Mouse (Mus musculus): ENCODE data around the gene Cirbp.

The Cirbp gene

DNA sequence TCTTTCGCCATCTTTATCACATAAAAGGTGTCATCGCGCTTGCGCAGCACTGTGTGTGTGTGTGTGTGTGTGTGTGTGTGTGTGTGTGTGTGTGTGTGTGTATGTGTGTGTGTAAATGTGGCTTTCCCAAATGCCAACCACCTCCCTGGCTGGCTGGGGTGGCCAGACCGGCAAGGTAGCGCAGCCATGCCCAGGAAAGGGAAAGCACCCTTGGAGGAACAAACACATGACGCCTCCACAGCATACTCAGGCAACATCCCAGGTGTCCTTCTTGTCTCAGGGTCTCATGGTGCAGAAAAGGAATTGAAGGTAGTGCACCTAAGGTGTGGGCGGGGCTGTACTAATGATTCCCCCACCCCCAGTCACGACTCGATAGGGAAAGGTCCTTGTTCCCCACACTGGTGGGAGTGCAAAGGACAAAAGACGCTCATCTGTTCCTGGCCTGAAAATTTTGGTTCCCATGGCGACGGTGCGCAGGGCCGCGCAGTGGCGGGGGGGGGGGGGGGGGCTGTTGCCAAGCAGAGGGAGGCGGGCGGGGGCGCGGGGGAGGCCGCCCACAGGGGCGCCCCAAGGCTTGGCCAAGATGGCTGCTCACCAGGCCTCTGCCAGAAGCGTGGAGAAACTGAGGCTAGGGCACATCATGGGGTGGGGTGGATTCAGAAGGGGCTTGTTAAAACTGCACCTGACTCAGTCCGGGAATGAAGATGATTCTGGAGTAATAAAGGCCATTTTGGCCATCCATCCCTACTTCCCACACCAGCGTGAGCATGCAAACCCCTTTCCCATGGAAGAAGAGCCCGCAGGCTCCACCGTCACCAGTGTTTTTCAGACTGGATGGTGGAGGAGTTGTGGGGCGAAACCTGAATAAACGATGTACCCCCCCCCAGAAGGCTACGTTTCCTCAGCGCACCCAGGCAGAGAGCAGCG lies 27.9 kb upstream of the Cirbp start:
- peak; percentile 60 for DNase-seq (ENCODE audit: low spot score in 2 of 2)

DNA sequence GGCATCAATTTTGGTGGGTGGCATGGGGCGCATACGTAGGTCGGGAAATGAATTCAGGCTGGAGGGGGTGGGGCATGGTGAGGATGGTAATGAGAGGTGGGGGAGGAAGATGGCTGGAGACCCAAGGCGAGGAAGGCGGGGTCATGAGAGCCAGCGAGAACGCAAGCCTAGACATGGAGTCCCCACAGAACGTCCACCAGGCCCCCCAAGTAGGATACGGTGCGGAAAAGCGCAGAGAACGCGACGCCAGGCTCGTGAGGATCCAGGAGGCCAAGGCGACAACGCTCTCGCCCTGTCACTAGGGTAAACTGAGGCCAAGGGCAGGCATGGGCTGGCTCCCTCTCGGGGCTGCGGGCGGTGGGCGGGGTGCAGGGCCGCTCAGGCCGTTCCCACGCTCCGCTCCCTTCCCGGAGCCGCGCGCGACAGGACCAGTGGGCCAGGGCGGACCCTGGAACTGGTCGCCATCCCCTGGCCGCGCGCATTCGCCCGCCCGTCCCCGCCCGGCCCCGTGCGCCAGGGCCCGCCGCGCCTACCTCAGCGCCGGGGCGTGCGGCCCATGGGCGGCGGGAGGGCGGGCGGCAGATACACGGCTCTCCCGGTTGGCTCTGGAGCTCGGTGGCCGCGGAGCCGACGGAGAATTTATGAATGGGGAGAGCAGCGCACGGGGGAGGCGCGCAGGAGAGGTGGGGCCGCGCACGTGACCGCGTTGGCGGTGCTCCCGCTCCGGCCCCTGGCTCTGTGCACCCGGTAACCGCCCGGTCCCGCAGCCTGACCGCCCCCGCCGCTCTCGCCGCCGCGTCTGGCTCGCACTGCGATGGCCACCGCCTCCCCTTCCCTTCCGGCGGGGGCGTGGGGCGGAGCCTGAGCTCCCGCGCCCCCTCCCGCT lies 27.0 kb upstream of the Cirbp start, which contains the start of gene Atp5d:
Gene Atp5d (plus strand): TSS at position 80 of the 886 bp plus-strand sequence.
- peak; percentile 71 to 79 for DNase-seq (ENCODE audit: low spot score in 2 of 2)

- no peak for DNase-seq (ENCODE audit: low spot score in 2 of 2)
Observed at GRCm38 (mm10) chr10:80139439-80139775, 26.4 kb upstream of the Cirbp start.

- DNase-seq (ENCODE audit: low spot score in 2 of 2) = no peak
Observed at GRCm38 (mm10) chr10:80139975-80140665, 25.7 kb upstream of the Cirbp start.

DNA sequence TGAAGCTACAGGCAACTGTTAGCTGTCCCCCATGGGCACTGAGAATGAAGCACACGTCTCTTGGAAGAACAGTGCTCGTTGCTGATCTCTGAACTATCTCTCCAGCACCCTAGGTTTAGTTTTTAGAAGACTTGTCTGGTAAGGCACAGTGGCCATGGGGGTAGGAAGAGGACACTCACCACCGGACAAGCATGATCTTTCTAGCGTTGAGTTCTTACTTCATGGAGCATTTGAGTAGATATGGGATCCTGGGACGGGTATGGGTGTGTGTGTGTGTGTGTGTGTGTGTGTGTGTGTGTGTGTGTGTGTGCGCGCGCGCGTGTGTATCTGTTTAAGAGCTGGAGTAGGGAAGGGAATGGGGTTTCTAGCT lies 25.1 kb upstream of the Cirbp start, which contains the start of gene Cbarp:
Gene Cbarp (minus strand): TSS at position 170 of the 370 bp plus-strand sequence.
- no peak for DNase-seq (ENCODE audit: low spot score in 2 of 2)

- peak; percentile 97 for DNase-seq (ENCODE audit: low spot score in 2 of 2)
Observed at GRCm38 (mm10) chr10:80141243-80141642, 24.5 kb upstream of the Cirbp start.

DNA sequence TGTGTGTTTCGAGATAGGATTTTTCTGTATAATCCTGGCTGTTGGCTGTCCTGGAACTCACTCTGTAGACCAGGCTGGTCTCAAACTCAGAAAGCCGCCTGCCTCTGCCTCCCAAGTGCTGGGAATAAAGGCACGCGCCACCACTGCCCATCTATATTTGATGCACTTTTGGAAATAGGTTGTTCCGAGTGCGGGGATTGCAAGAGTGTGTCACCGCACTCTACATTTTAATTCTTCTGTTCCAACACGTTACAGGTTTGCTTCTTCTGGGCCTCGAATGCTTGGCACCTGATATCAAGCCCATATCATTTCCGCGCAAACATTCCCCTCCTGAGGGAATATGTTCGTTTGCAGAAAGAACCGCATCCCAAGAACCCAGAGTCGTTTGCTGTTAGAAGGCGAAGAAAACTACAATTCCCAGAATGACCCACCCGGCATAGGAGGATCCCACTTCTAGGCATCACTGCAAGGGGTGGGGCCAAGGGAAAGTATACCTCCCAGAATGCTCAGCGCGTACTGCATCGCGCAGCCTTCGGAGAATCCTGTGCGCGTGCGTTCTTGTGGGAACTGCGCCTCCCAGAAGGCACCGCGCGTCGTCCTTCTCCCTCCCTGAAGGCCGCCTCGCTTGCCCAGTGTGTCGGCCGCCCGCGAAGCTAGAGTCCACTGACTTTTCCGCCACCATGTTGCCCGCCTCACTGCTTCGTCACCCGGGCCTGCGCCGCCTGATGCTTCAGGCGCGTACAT lies 23.8 kb upstream of the Cirbp start:
- peak; percentile 91 to 96 for DNase-seq (ENCODE audit: low spot score in 2 of 2)

DNA sequence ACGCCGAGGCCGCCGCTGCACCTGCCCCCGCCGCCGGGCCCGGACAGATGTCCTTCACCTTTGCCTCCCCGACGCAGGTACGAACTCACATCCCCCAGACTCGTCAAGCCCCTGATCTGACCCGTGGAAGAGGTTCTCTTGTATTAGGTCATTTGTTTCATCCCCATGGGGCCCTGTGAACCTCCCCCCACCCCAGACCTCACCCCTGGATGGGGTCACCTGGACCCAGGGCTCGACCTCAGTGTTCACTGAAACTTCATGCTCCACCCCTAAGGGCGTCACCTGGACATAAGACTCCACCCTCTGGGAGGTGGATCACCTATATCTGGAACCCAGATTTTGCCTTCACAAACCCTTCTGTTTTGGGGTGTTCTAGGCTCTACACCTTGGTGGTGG lies 23.3 kb upstream of the Cirbp start:
- no peak for DNase-seq (ENCODE audit: low spot score in 2 of 2)

DNA sequence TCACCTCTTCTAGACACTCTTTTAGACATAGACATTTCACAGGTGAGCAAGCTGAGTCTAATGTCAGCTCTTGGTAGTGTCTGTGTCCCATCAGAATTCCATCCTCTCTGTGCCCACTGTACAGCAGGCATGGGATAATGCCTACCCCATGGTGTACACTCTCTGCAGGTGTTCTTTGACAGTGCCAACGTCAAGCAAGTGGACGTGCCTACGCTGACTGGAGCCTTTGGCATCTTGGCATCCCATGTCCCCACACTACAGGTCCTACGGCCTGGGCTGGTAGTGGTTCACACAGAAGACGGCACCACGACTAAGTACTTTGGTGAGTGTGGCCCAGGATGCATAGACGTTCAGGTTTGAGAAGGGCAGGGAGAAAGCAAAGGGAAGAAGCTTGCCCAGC lies 22.1 kb upstream of the Cirbp start:
- no peak for DNase-seq (ENCODE audit: low spot score in 2 of 2)

DNA sequence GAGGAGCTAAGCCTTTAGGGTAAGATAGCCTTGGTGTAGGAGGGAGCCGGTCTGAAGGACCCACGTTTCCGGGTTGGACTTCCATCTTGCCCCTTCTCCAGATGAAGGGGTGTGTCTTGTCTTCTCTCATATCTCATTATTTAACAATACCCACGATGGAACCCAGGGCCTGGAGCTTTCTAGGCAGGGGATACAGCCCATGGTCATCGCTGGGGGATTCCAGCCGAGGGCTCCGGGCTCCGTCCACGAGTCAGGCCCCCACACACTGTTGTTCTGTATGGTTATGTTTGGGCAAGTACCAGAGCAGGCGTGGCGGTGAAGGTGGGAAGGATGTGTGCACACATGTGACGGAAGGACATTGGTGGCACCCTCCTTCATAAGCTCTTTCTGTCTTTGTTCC lies 21.6 kb upstream of the Cirbp start:
- DNase-seq (ENCODE audit: low spot score in 2 of 2) = no peak

- DNase-seq (ENCODE audit: low spot score in 2 of 2) = peak in 1 of 2 experiments; percentile 77
Observed at GRCm38 (mm10) chr10:80144864-80145838, 20.6 kb upstream of the Cirbp start.

DNA sequence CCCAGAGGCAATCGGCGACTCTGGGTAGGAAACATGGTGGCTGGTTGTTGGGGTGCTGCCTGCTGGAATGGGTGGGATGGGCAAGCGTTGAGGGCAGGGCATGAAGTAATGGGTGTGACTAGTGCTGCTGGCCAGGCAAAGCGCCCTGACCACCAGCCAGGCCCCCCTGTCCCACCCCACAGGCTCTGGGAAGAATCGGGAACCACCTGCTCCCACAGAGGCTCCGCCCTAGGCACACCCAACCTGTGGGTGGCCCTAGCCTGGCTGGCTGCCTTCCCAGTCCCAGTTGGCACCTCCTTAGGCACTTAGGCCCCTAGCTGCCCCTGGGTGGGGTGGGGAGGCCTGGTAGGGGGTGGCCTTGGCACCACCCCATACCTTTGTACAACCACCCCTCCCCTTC lies 19.9 kb upstream of the Cirbp start:
- peak in 1 of 2 experiments; percentile 46 for DNase-seq (ENCODE audit: low spot score in 2 of 2)

GRCm38 (mm10) chr10:80146568-80147011 lies 19.2 kb upstream of the Cirbp start:
- DNase-seq (ENCODE audit: low spot score in 2 of 2) = no peak

DNA sequence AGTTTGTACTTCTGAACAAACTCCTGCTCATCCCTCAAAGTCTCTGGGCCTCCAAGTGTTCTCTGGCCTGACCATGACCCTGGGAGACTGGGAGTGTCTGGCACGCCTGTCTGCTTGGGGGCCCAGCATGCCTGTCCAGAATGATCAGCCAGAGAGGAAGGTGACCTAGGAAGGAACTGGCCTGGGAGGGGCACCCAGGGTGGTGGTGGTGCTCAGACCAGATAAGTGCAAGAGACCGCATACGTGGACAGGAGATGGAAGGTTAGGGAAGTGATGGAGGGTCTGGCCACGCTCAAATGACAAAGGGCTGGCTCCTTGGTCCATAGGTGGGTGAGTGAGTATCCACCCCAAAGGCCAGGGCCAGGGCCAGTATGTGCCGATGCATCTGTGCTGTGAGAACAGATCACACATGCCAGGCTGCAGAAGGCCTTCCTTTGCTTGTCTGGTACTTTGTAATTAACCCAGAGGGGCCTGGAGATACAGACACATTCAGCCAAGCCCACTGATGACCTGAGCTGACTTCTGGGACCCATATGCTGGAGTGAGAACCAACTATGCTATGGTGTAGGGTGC lies 18.6 kb upstream of the Cirbp start:
- DNase-seq (ENCODE audit: low spot score in 2 of 2) = peak in 1 of 2 experiments; percentile 27

DNA sequence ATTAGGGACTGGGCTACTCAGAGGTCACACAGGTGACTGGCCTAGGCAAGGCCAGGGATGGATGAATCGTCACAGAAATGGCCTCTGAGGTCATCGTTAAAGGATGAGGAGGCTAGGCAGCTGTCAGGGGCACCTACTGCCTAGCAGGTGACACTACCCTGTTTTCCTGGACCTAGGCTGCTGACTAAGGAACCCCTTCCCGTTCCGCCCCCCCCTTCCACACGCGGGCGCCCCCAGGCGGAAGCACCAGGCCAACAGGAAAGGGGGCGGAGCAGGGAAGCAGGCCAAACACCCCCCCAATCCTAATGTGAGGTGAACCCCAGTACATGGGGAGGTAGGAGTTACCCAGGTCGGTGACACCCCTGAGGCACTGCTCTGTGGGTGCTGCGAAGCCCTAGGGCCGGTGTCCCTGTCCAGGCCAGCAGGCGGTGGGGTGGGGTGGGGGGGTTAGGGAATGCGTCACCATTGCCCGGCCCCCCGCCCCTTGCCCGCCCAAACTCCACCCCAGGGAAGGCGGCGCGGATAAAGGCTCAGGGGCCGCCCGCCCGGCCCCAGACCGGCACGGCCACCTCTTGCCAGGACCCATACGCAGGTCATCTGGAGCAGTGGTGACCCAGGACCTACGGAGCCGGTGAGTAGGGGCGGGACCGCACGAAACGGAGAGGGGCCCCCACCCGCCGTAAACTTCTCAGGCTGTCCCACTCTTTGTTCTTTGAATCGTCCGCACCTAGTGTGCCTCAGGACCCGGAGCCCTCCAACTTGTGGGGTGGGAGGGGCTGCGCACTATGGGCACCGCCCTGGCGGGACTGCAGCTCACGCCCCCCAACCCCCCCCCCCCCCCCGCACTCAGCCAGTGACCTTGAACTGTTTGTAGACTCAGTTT lies 17.8 kb upstream of the Cirbp start, which contains the start of gene Midn:
Gene Midn (plus strand): TSS at position 554 of the 883 bp plus-strand sequence.
- peak in 1 of 2 experiments; percentile 74 for DNase-seq (ENCODE audit: low spot score in 2 of 2)

GRCm38 (mm10) chr10:80148610-80149290 lies 17.0 kb upstream of the Cirbp start:
- peak; percentile 94 to 95 for DNase-seq (ENCODE audit: low spot score in 2 of 2)

DNA sequence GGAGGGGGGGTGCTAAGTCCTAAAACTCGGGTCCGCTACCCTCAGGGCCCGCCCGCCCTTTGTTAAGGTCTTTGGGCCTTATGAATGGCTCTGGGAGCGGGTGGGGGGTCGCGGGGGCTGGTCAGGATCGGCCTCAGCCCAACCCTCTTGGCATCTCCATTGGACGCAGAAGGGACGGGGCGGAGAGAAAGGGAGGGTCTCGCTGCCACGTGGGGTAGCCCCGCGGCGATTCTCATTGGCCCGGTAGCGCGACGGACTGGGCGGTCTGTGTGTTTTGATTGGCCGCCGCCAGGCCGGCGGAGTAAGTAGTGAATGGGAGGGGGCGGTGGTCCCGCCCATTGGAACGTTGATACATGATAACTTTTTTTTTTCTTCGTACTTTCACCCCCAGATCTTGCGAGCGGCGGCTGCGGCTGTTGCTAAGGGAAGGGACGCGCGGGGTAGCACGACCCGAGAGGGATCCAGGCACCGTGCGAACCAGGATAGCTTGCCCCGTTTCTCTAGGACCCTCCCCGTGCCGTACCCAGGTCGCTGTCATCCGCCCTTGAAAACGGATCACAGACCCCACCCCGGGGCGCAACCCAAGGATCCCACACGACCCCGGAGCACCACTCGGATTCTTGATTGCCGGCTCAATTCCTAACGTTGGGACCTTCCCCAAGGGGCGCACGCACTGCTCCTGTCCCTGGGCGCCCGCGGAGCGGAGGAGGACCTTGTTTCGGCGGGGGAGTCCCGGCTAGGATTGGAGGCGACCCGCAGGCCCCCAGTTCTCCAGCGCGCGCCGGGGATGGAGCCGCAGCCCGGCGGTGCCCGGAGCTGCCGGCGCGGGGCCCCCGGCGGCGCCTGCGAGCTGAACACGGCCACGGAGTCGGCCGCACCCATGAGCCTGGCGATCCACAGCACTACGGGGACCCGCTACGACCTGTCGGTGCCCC lies 16.2 kb upstream of the Cirbp start:
- peak; percentile 97 to 98 for DNase-seq (ENCODE audit: low spot score in 2 of 2)
